Mouse (Mus musculus): ENCODE data around the gene Ccdc162.
A peak's percentile ranks its signal among the peaks of the same experiment; 100 is the strongest.
"Not testable (repeated sequence)": the region's sequence is repeated elsewhere in the genome, so short reads cannot be mapped to it uniquely, and the experiment has no call there.

Gene Ccdc162

GRCm38 (mm10) chr10:41697040-41697439 is 19.4 kb downstream of the Ccdc162 start:
- no peak for DNase-seq (ENCODE audit: low spot score)

- DNase-seq (ENCODE audit: low spot score): peak; percentile 68
Measured at GRCm38 (mm10) chr10:41690978-41691377, 25.5 kb downstream of the Ccdc162 start.

GRCm38 (mm10) chr10:41689941-41690887 is 26.2 kb downstream of the Ccdc162 start:
- peak; percentile 86 for DNase-seq (ENCODE audit: low spot score)

DNA sequence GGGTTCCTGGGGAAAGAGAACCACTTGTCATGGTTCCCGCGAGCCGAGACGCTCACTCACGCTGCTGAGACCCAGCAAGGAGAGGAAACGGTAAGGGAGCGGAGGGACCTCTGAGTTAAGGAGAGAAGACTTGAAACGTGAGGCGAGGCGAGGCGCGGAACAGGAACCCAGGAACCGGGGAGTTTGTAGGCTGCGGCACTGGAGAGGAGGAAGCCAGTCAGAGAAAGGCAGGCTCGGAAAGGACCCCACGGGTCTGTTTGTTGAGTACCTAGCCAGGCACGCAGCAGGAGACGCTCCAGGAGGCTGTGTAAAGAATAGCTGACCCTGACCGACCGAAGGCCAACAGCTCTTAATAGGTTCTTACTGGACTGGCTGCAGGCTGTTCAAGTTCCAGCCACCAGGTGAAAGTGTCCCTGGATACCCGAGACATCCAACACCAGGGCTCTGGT is 31.9 kb downstream of the Ccdc162 start:
- no peak for DNase-seq (ENCODE audit: low spot score)

DNA sequence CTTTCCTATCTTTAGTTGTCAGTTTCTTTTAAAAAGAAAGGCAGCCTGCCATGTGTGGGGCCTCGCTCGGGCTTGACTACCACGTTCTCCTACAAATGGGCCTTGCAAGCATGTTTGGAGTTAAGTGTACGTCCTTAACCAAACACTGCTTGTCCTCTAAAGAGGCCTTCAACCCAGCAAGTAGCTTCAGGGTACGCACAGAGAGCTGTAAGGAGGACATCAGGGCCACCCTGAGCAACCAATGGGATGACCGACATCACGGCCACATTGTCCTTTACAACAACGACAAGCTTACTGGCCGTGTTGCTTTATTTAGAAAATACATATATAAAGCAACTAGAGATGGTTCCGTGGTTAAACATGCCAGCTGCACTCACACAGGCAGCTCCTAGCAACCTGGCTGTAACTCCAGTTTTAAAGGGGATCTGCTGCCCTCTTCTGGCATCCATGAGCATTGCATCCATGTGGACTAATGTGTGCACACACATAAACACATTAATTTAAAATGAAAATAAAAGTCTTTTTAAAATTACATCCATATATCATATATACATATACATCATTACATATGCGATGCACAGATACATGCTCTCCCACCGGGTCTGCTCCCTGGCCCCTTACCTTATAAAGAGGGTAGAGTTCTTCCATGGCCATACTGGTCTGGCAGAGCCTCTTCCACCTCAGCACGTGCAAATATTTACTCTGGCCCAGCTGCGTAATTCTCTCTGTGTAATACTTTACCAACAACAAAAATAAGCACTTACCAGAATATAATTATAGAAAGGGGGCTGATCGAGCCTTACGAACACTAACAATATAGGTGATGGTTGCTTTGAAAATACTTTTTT is 33.7 kb downstream of the Ccdc162 start:
- peak; percentile 86 for DNase-seq (ENCODE audit: low spot score)

GRCm38 (mm10) chr10:41678746-41679360 is 37.6 kb downstream of the Ccdc162 start:
- DNase-seq (ENCODE audit: low spot score): peak; percentile 88

DNA sequence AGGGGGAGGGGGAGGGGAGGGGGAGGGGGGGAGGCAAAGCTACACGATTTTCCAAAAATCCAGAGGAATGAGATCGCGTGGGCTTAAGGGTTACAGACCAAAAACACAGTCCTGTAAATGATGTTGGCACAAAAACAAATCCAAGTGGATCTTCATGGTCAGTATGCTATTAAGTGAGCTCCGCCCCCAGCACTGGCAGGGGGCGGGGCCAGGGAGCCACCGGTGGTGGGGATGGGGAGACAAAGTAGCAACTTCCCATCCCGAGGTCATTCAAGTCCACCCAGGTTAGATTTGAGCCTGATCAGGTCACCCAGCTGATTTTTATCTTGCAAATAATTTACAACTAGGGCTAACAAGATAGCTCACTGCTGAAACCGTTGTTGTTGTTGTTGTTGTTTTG is 39.0 kb downstream of the Ccdc162 start:
- DNase-seq (ENCODE audit: low spot score): peak; percentile 23

DNA sequence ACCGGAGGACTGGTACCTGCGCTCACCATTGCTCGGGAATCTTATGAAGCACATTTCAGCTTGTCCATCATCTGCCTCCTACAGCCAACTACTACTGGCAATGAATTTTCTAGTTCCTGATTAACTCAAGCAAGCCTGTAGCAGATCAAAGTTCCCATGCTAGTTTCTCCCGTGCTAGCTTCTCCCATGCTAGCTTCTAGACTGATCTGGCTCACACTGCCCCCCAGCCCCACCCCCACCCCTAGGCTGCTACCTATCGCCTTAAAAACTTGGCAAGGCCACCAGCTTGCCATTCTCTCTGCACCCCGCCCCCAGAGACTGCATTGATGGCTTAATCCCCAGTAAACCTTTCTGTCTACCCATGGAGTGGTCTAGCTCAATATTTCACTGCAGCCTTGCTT is 39.8 kb downstream of the Ccdc162 start:
- no peak for DNase-seq (ENCODE audit: low spot score)

DNA sequence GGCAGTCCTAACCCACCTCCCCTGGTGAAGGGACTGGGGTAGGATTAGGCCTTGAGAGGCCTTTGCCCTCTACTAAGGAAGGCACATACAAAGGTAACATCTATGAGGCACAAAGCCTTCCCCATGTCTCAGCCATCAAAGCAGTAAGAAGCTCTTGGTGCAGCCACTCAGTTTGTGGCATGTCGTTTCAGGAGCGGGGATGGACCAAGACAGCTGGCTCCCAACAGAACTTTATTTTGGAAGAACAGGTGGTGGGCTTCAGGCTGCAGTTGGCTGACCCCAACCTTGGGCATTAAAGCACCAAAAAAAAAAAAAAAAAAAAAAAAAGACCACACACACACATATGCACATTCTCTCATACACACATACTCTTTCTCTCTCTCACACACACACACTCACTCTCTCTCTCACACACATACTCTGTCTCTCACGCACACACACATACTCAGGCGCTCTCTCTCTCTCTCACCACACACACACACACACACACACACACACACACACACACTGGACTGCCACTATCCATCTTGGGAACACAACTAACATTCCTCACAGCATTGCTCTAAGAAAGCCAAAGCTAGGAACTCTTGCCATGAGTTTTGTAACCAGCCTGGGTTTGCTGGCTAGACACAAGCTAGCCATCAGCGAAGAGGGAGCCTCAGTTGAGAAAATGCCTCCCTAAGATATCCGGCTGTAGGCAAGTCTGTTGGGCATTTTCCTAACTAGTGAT is 40.4 kb downstream of the Ccdc162 start:
- no peak for DNase-seq (ENCODE audit: low spot score)

DNA sequence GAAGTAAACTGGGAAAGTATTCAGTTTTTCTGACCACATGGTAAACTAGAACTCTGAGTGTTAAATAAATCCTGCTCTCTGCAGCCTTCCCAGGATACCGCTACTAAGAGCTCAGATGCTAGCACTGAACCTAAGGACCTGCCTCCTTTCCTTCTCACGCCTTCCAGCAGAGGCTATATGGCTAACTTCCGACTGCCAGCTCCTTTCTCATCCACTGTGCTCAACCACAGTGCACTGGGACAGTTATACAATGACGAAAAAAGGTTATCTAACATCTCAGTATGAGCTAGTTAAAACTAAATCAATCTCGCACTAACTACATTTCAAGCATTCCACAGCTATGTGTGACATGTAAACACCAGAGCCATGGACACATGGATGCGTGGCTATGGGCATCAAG is 41.2 kb downstream of the Ccdc162 start:
- DNase-seq (ENCODE audit: low spot score): no peak

DNA sequence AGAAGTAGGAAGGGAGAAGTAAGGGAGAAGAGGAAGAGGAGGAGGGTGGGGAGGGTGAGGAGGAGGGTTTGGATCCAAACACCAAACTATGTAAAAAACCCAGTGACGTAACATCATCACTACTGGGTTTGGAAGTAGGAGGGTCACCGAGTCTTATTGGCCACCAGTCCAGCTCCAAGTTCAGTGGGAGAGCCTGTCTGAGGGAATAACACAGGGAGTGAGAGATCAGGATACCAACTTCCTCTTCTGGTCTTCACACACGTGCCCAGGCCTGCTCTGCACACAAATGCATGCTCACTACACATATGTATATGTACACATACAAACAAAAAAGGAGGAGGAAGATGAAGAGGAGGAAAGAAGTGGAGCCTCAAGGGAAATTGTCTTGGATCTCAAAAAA is 42.1 kb downstream of the Ccdc162 start:
- DNase-seq (ENCODE audit: low spot score): no peak

DNA sequence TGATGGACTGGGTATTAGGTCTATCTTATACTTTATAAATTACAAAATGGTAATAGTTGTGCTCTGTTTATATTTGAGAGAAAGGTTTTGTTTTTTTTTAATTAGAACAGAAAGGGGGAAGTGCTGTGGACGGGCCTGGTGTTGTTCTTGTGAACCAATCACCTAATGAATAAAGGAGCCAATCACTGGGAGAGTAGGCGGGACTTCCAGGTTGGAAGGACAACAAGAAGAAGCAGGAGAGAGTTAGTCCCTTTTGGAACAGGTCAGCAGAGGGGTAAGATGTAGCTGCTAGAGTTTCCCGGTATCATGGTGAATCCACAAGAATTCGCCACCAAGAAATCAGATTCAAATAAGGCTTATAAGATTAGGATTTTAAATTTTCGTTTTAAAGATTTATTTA is 46.2 kb downstream of the Ccdc162 start:
- no peak for DNase-seq (ENCODE audit: low spot score)

DNA sequence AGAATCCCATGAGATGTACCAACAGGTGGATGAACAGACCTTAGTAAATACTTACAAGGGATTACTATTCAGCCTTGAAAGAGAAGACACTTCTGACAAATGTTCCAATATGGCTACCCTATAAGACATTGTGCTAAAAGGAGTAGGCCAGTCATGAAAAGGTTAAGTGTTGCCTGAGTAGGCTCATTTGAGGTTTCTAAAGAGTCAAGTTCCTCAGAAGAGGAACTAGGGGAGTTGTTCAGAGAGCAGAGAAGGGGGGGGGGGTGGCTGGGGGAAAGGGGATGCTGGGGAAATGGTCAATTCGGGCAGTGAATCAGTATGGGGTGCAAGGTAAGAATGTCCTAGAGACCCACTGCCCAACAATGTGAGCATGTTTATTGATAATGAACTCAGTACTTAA is 50.9 kb downstream of the Ccdc162 start:
- no peak for DNase-seq (ENCODE audit: low spot score)

DNA sequence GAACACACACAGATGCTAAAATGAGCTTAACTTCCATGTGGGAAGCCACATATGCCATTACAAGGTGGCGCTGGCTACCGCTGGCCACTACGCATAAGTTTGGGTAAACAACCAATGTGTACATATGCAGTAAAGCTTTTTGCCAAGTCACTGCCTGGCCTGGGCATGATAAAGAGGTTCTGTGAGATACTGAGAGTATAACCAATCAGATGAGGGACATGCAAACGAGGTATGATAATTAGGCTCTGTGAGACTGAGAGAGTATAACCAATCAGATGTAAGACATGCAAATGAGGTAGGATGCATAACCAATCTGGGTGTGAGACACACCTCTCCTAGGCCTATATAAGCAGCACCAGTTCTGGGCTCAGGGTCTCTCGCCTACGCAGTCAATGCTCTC is 56.8 kb downstream of the Ccdc162 start:
- DNase-seq (ENCODE audit: low spot score): not testable (repeated sequence)

GRCm38 (mm10) chr10:41655684-41656083 is 60.8 kb downstream of the Ccdc162 start:
- not testable (repeated sequence) for DNase-seq (ENCODE audit: low spot score)

DNA sequence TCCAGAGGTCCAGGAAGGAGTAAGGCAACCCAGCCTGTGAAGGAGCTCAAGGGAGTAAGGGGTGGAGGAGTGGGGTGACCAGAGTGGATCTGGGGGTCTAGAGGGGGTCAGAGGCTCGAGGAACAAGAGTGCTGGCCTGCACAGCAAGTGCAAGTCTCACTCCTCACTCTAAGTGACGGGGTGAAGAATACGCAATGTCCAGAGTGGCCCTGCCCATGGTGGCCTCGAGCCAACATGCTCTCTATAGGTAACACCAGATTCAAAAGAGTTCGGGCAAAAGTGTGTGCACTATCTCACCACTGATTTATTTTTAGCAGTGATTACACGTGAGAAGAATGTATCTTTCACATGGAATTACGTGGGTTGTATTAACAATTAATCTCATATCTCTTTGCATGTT is 63.4 kb downstream of the Ccdc162 start:
- DNase-seq (ENCODE audit: low spot score): peak; percentile 48

- DNase-seq (ENCODE audit: low spot score): peak; percentile 73
Measured at GRCm38 (mm10) chr10:41652094-41652775, 64.2 kb downstream of the Ccdc162 start.

DNA sequence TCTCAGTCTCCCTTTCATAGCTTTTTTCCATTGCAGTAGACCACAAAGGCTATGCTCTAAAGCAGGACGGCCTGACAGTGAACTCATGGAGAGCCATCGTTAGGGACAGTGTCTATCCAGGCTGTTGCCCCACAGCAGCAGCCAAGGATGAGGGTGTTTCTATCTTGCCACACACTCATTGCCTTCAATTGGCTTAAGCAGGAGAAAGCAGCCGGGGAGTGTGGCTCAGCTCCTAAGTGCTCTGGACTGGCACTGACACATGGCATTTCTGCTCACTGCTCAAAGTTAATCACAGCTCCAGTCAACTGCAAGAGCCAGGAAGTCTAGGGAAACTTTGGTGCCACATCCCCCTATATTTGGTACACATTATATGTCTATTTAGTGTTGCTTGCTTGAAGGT is 64.9 kb downstream of the Ccdc162 start:
- peak; percentile 29 for DNase-seq (ENCODE audit: low spot score)

DNA sequence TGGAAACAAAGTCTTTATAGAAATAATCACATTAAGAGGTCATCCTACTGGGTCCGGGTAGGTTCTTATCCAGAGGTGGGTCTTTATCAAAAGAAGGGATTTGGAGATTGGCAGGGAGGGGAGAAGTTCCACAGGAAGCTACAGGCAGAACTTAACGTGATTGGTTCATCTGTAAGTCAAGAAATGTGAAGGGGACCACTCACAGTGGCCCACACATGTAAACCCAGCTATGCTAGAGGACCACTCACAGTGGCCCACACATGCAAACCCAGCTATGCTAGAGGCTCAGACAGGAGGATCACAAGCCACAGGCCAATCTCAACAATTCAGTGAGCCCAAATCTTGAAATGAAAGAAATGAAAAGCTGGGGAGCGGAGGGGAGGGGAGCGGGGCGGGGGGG is 67.2 kb downstream of the Ccdc162 start:
- no peak for DNase-seq (ENCODE audit: low spot score)

DNA sequence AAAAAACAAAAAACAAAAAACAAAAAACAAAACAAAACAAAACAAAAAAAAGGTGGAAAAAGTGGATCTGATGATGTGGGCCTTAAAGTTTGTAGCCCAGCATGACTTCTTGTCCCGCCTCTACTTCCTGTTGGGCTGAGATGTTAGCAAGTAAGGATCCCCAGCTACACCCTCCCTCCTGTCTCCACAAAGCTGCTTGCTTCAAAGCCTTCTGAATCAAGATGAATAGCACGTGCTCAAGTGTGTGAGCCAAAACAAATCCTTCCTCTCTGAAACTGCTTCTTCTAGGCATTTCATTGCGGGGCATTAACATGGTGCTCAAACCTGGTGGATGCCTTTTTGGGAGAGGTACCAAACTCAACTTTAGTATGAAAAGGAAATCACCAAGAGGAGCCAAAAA is 77.7 kb downstream of the Ccdc162 start:
- DNase-seq (ENCODE audit: low spot score): no peak

All from MN1 (cell line).